Mouse (Mus musculus) activated CD4-positive, CD25-positive, alpha-beta regulatory T cell, adult 9 weeks (primary cell): ENCODE measurements around the gene Cfd. TPM values are rescaled to one million over a fixed set of nuclear protein-coding genes. Genes with fewer than 3 reads are reported as not detected.

Source experiments
- polyA plus RNA-seq: library from polyadenylated mRNA; unstranded; fragments of 100-300 nt; shearing (Covaris generic); gene quantifications from one replicate; pipeline ENCODE4 v1.2.1, GENCODE M21; 2017

Gene Cfd
- polyA plus RNA-seq, result not detected

DNA sequence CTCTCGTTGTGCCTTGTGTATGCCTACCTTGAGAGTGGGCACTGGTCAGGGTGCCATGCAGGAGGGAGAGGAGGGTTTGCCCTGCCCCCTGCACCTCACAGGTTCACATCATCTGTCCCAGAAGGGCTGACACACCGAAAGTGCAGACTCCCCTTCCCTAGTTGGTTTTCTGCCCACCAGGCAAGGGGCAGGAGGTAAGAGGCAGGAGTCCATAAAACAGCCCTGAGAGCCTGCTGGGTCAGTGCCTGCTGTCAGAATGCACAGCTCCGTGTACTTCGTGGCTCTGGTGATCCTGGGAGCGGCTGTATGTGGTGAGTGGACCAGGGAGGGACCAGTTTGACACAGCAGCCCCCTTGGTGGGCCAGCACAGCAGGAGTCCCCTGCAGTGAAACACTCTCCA, at the start of gene Cfd:
Cfd (plus strand) TSS at position 184 of the 400 bp plus-strand sequence.

GRCm38 (mm10) chr10:79853860-79854795, 36.5 kb upstream of the Cfd start, which contains the start of gene Ptbp1:
Gene Ptbp1 (plus strand): TSS chr10:79854427.

DNA sequence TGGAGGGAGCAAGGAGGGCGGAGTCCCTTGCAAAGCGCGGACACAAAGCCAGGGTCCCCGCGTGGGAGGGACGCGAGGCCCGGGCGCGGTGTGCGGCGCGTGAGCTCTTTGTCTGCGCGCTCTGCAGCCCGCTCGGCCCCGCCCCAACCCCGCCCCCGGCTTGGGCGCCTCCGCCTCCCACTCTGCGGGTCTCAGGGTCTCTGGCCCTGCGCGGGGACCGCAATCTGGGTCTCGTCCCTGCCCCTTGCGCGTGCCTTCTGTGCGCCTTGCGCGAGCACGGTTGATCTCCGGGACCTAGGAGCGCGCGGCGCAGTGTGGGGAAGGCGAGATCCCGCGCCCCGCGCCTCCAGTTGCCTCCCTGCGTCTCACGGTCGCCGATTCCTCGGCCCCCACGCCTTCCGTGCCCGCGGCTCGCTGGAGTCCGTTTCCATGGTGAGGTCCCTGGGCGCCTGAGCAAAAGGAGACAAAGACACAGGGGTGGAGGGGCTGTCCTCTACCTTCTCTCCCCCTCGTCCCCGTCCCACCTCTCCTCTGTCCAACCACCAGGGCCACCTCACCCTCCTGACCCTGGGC, 16.3 kb upstream of the Cfd start, which contains the start of the genes Prtn3 and Plppr3:
Prtn3 (plus strand) TSS at position 187 of the 573 bp plus-strand sequence.
Plppr3 (minus strand) TSS at position 345 of the 573 bp plus-strand sequence.

DNA sequence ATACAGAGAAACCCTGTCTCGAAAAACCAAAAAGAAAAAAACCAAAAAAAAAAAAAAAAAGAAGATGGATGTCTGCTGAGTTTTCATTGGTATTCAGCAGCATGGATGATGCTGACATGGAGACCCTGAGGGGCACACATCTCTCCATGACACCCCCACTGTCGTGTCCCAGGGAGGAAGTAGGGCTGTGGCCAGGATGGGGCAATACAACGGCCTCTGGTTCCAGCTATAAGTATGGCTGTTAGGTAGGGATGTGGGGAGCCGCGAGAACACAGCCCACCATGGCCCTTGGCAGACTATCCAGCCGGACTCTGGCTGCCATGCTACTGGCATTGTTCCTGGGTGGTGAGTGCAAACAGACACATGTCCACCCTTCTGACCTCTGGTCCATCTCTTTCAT, 4.6 kb upstream of the Cfd start, which contains the start of gene Elane:
Elane (plus strand) TSS at position 194 of the 400 bp plus-strand sequence.

DNA sequence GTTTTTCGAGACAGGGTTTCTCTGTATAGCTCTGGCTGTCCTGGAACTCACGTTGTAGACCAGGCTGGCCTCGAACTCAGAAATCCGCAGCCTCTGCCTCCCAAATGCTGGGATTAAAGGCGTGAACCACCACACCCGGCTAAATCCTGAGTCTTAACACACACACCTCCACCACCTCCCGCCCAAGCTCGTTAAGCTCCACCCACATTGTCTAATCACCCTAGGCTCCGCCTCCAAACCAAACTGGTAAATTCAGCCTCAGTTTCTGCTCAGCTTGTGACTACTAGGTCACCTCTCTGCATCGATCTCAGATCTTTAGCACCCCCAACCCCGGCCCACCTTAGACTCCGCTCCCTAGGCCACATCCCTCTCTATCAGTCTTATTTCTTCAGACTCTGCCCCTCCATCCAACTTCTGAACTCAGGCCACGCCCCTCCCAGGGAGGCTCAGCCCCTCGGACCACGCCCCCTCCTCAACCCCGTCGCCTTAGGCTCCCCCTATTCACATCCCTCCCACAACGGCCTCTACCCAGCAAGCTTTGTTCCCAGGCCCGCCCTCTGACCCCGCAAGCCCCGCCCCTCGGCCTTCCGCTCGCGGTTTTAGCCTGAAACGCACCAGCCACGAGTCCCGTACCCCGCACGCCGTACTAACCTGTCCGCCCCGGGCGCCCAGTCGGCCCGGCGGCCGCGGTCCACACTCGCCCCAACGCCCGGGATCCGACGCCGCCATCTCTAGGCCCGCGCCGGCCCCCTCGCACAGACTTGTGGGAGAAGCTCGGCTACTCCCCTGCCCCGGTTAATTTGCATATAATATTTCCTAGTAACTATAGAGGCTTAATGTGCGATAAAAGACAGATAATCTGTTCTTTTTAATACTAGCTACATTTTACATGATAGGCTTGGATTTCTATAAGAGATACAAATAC, 17.8 kb downstream of the Cfd start, which contains the start of gene Med16:
Med16 (minus strand) TSS at position 757 of the 925 bp plus-strand sequence.

DNA sequence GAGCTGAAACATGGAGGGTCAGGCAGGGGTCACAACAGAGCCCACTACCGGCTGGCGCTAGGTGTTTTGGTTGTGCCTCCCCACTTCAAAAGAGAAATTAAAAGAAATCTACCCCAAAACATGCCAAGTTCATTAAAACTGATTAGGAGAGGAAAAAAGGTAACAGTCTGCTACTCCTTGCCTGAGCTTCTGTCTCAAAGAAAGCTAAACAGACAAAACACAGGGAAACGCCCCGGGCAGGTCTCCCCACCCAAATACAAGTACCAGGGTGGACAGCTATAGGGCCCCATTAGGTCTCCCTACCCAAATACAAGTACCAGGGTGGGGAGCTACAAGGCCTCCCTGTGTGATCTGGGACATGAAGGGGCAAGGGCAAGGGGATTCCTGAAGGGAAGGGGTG, 19.9 kb downstream of the Cfd start, which contains the start of gene Gm26602:
Gm26602 (plus strand) TSS at position 301 of the 400 bp plus-strand sequence.

GRCm38 (mm10) chr10:79916808-79917531, 26.3 kb downstream of the Cfd start, which contains the start of gene Kiss1r:
Gene Kiss1r (plus strand): TSS chr10:79916971.

GRCm38 (mm10) chr10:79920958-79921535, 30.4 kb downstream of the Cfd start, which contains the start of gene R3hdm4:
Gene R3hdm4 (minus strand): TSS chr10:79921208.

DNA sequence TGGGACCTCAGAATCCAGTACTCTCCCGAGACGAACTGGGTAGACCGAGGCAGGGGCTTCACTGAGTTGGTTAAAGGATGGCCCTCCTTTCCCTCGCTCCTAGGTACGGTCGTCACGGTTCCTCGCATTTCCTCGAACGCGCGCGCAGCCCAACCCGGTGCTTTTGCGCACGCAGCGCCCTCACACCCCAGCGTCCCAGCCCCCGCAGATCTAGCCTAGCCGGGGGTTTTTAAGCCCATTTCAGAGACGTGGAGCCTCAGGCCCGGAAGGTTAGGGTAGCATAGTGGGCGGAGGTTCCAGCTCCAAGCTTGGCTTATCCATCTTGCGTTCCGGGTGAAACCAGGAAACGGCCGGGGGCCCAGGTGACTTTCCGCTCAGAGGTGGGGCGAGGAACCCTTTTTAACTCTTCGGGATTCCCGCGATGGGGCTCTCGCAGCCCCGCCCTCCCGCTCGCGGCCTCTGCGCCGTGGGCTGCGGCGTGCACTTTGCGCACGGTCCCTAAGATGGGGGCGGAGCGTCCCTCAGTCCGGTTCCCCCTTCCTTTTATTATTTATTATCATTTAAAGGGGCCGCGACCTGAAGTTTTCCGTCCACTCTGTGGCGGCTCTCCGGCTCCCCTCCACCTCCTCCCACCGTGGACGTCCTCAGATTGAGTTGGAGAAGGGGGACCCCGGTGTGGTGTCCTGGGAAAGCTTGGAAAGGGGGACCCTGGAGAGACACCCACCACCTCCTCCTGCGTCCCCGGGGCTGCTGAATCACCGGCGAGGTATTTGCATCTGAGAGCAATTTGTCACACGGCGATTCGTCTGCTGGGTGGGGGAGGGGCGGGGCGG, 36.1 kb downstream of the Cfd start, which contains the start of gene Arid3a:
Arid3a (plus strand) TSS at position 553 of the 833 bp plus-strand sequence.

Other genes starting within 250 kb of the Cfd start
- gene Odf3l2, start 245.1 kb upstream of the Cfd start, polyA plus RNA-seq, result not detected
- not detected for gene Madcam1, start 226.3 kb upstream of the Cfd start, polyA plus RNA-seq
- 46.7 TPM for gene Tpgs1, start 221.5 kb upstream of the Cfd start, polyA plus RNA-seq
- 14.7 TPM for gene Cdc34, start 208.7 kb upstream of the Cfd start, polyA plus RNA-seq
- gene Gzmm, start 201.8 kb upstream of the Cfd start, polyA plus RNA-seq, result 0.71 TPM
- 281 TPM for gene Bsg, start 186.4 kb upstream of the Cfd start, polyA plus RNA-seq
- not detected for gene Hcn2, start 174.2 kb upstream of the Cfd start, polyA plus RNA-seq
- 46.0 TPM for gene Polrmt, start 144.3 kb upstream of the Cfd start, polyA plus RNA-seq
- gene Fgf22, start 135.8 kb upstream of the Cfd start, polyA plus RNA-seq, result not detected
- 5.1 TPM for gene Rnf126, start 123.9 kb upstream of the Cfd start, polyA plus RNA-seq
- gene Fstl3, start 113.6 kb upstream of the Cfd start, polyA plus RNA-seq, result 0.68 TPM
- not detected for gene Prss57, start 99.9 kb upstream of the Cfd start, polyA plus RNA-seq
- gene Palm, start 97.3 kb upstream of the Cfd start, polyA plus RNA-seq, result 0.38 TPM
- gene Misp, start 69.9 kb upstream of the Cfd start, polyA plus RNA-seq, result not detected
- 322 TPM for gene Ptbp1, start 36.4 kb upstream of the Cfd start, polyA plus RNA-seq
- gene Prtn3, start 16.4 kb upstream of the Cfd start, polyA plus RNA-seq, result not detected
- gene Plppr3, start 16.2 kb upstream of the Cfd start, polyA plus RNA-seq, result 3.9 TPM
- gene Elane, start 4.6 kb upstream of the Cfd start, polyA plus RNA-seq, result not detected
- 20.7 TPM for gene Med16, start 18.1 kb downstream of the Cfd start, polyA plus RNA-seq
- gene Gm26602, start 20.0 kb downstream of the Cfd start, polyA plus RNA-seq, result 15.2 TPM
- gene Kiss1r, start 26.1 kb downstream of the Cfd start, polyA plus RNA-seq, result 0.28 TPM
- gene R3hdm4, start 30.4 kb downstream of the Cfd start, polyA plus RNA-seq, result 208 TPM
- gene Arid3a, start 36.2 kb downstream of the Cfd start, polyA plus RNA-seq, result 12.7 TPM
- 78.4 TPM for gene Wdr18, start 69.3 kb downstream of the Cfd start, polyA plus RNA-seq
- not detected for gene Grin3b, start 79.9 kb downstream of the Cfd start, polyA plus RNA-seq
- gene Tmem259, start 93.5 kb downstream of the Cfd start, polyA plus RNA-seq, result 6.6 TPM
- gene Cnn2, start 97.7 kb downstream of the Cfd start, polyA plus RNA-seq, result 1,121 TPM
- gene Abca7, start 105.6 kb downstream of the Cfd start, polyA plus RNA-seq, result 76.2 TPM
- gene Arhgap45, start 125.8 kb downstream of the Cfd start, polyA plus RNA-seq, result 886 TPM
- 193 TPM for gene Polr2e, start 148.9 kb downstream of the Cfd start, polyA plus RNA-seq
- gene Gpx4, start 156.3 kb downstream of the Cfd start, polyA plus RNA-seq, result 519 TPM
- gene Sbno2, start 214.7 kb downstream of the Cfd start, polyA plus RNA-seq, result 66.2 TPM
- 13.7 TPM for gene Stk11, start 224.9 kb downstream of the Cfd start, polyA plus RNA-seq
- 476 TPM for gene Atp5d, start 247.8 kb downstream of the Cfd start, polyA plus RNA-seq
- gene Cbarp, start 250.0 kb downstream of the Cfd start, polyA plus RNA-seq, result 2.1 TPM